Mouse (Mus musculus) kidney, embryonic 14.5 days (tissue): ENCODE measurements around the gene Rpl7a. TPM values are rescaled to one million over a fixed set of nuclear protein-coding genes. Genes with fewer than 3 reads are reported as not detected.
A peak's percentile ranks its signal among the peaks of the same experiment; 100 is the strongest.

Source experiments
- ATAC-seq: fragments of 200-750 bp; cut with Nextera tagmentation; 2 replicates; pipeline ENCODE4 v1.8.0; 2017; ENCODE audit warnings: moderate number of reproducible peaks, mild to moderate bottlenecking, moderate TSS enrichment, moderate library complexity; ENCODE audit not compliant: low FRiP score, low TSS enrichment
- H3K27ac ChIP-seq: fragments of 300-500 bp; sonication (generic); 2 replicates; pipeline ENCODE4 v1.5.1; 2014; ENCODE audit warnings: low read depth, mild to moderate bottlenecking, low read length, moderate library complexity, mixed read lengths
- H3K27me3 ChIP-seq: fragments of 300-500 bp; sonication (generic); 2 replicates; pipeline ENCODE4 v1.6.1; 2014; ENCODE audit warnings: mild to moderate bottlenecking, low read length; ENCODE audit not compliant: control insufficient read depth, insufficient read depth
- H3K36me3 ChIP-seq: fragments of 300-500 bp; sonication (generic); 2 replicates; pipeline ENCODE4 v1.6.1; 2014; ENCODE audit warnings: low read length, mixed read lengths; ENCODE audit not compliant: control insufficient read depth, insufficient read depth
- H3K4me1 ChIP-seq: fragments of 300-500 bp; sonication (generic); 2 replicates; pipeline ENCODE4 v1.6.1; 2014; ENCODE audit warnings: low read length, mixed read lengths; ENCODE audit not compliant: control insufficient read depth, insufficient read depth
- H3K4me2 ChIP-seq: fragments of 300-500 bp; sonication (generic); replicated peaks from 2 replicates; pipeline ENCODE4 v1.6.1; 2014; ENCODE audit warnings: low read depth, mild to moderate bottlenecking, low read length
- H3K4me3 ChIP-seq: fragments of 300-500 bp; sonication (generic); 2 replicates; pipeline ENCODE4 v1.5.1; 2014; ENCODE audit warnings: mild to moderate bottlenecking, low read length
- H3K9ac ChIP-seq: fragments of 300-500 bp; sonication (generic); 2 replicates; pipeline ENCODE4 v1.6.1; 2014; ENCODE audit warnings: low read depth, mild to moderate bottlenecking, low read length, moderate library complexity
- H3K9me3 ChIP-seq: fragments of 300-500 bp; sonication (generic); 2 replicates; pipeline ENCODE4 v1.6.1; 2016; ENCODE audit warnings: low read length; ENCODE audit not compliant: control insufficient read depth
- WGBS: fragments of 180-500 bp; shearing (Covaris S2); extraction: QIAGEN DNeasy Blood & Tissue Kit; methylation state at CpG from one replicate; pipeline ENCODE4 v1.1.7; 2014; 5-methylcytosine and 5-hydroxymethylcytosine counted together
- polyA plus RNA-seq: library from polyadenylated mRNA; unstranded; fragments of >200 nt; fragmentation: Nextera tagmentation; extraction: Ambion mirVana; gene quantifications from 2 replicates; pipeline ENCODE4 v1.2.1, GENCODE M21; 2014

The Rpl7a gene
- polyA plus RNA-seq, 1 experiment from 2014 or later = 790 TPM

DNA sequence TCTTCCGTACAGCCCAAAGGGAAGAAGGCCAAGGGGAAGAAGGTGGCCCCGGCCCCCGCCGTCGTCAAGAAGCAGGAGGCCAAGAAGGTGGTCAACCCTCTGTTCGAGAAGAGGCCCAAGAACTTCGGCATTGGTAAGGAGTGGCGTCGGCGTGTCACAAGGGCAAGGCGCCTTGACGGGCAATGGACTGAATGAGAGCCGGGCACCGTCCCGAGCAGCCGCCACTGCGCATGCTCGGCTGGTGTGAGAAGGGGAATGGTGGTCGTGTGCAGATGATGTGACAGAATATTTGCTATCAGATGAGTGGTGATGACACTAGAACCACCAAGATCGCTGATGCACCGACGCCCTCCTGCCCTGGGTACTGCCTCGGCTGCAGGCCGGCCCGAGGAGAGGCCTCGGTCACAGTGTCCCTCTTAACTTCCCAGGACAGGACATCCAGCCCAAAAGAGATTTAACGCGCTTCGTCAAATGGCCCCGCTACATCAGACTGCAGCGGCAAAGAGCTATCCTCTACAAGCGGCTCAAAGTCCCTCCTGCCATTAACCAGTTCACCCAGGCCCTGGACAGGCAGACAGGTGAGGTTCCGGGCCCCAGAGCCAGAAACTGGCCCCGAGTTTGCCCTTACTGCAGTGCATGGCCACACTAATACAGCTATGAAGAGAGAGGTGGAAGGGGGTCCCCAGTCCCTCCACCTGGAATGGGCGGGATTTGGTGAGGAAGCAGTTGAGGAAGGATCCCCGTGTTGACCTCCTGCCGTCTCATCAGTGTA, 616 bp downstream of the Rpl7a start:
- peak; percentile 5; the same call in 1 of the 2 replicates for ATAC-seq
- WGBS = 2% methylated on average over 36 of the region's 37 CpGs

DNA sequence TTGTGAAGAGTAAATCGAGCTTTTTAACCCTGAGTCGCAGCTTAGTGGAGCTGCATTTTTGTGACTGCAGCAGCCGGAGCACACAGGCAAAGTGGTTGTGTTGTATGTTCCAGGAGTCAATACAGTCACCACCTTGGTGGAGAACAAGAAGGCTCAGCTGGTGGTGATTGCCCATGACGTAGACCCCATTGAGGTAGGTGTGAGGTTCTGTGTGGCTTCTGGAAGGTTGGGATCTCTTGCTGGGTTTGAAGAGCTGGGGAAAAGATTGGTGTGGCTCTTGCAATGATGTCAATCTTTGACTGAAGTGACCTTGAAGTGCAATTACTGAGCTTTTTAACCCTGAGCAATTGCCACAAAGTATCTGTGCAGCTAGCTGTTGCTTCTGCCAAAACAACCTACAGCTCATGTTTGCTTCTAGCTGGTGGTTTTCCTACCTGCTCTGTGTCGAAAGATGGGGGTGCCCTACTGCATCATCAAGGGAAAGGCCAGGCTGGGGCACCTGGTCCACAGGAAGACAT, 1.7 kb downstream of the Rpl7a start:
- 61% methylated on average over 5 of the region's 5 CpGs for WGBS
- no peaks in the 10 kb centered on the region for H3K9me3 ChIP-seq
- no peak overlapping the region for H3K27ac ChIP-seq
- peak overlapping the region; percentile 87 for H3K4me3 ChIP-seq
- no peak for ATAC-seq
- H3K4me2 ChIP-seq = peak overlapping the region; percentile 79
- H3K36me3 ChIP-seq = peaks cover 38% of the 10 kb centered on the region
- H3K4me1 ChIP-seq = peaks cover 30% of the 10 kb centered on the region
- H3K9ac ChIP-seq = peak overlapping the region; percentile 95; the same call in 1 of the 2 replicates
- H3K27me3 ChIP-seq = no peaks in the 10 kb centered on the region

More for the DNA sequence above, 616 bp downstream of the Rpl7a start:
- Histone ChIP-seq H3K4me3 (peak overlapping the region; percentile 87), H3K27me3 (no peaks in the 10 kb centered on the region), H3K4me2 (peak overlapping the region; percentile 79), H3K27ac (peak overlapping the region; percentile 93), H3K36me3 (peaks cover 50% of the 10 kb centered on the region), H3K4me1 (peaks cover 24% of the 10 kb centered on the region), H3K9ac (peak overlapping the region; percentile 95), H3K9me3 (no peaks in the 10 kb centered on the region)

DNA sequence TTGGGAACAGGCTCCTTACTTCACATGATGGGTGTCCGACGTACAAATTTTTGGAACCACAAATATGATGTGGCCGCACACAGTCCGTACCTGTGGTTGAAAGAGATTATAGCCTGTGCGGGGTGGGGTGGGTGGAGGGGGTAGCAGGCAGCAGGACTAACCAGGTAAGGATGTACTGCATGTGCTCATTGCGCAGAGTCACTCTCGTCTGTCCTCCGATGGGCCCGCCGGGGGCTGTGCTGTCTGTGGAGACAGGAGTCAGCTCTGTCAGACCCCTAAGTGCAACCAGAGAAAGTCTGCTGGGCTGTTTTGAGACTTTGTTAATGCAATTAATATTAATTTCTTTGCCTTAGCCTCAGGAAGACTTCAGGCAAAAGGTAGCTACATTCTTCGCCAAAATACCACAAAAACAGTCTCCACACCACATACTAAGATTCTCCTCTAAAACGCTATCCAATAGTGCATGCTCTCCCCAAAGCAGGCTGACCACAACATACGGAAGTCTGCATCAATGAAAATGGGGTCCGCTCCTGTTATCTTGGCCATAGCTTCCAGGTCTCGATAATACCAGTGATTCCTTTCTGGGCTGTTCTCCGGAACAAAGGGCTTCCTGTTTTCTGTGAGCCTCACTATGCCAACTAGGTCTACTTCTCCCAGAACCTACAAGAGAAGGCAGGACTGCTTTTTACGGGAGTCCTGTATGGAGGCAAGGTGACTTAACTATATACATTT, 3.0 kb downstream of the Rpl7a start:
- peaks cover 37% of the 10 kb centered on the region for H3K4me1 ChIP-seq
- H3K27me3 ChIP-seq = no peaks in the 10 kb centered on the region
- no peaks in the 10 kb centered on the region for H3K9me3 ChIP-seq
- H3K9ac ChIP-seq = no peak overlapping the region
- no peak overlapping the region for H3K4me3 ChIP-seq
- 86% methylated on average over 17 of the region's 17 CpGs for WGBS
- no peak for ATAC-seq
- H3K36me3 ChIP-seq = peaks cover 37% of the 10 kb centered on the region
- H3K27ac ChIP-seq = no peak overlapping the region
- no peak overlapping the region for H3K4me2 ChIP-seq

DNA sequence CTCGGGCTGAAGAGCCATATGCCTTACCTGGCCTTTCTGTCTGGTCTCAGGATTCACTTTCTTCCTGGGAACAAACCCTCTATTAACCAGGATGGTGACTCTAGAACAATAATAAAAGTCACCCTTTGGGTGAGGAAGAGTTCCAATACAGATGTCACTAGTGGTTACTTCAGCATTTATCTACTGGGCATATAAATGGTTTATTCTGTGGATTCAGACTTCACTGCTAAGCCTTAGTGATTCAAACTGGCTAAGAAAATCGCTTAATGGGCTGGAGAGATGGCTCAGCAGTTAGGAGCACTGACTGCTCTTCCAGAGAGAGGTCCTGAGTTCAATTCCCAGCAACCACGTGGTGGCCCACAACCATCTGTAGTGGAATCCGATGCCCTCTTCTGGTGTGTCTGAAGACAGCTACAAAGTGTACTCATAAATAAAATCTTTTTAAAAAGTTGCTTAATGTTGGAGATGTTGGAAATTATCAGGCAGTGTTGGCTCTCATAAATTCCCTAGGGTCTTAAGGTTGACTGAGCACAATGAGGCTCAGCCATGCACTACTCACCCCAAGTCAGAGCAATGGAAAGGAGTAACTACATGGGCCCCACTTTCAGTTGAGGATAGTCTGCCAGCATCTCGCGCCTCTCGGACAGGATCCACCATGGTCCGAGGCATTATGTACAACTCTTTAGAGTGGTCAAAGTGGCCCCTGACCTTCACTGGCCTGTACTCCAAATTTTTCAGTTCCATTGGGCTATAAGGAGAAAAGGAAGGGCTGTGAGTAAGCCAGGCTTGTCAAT, 3.8 kb downstream of the Rpl7a start:
- peak overlapping the region; percentile 97; the same call in 1 of the 2 replicates for H3K4me2 ChIP-seq
- no peak for ATAC-seq
- no peak overlapping the region for H3K4me3 ChIP-seq
- no peak overlapping the region for H3K9ac ChIP-seq
- WGBS = 62% methylated on average over 8 of the region's 8 CpGs
- peaks cover 44% of the 10 kb centered on the region for H3K36me3 ChIP-seq
- no peak overlapping the region for H3K27ac ChIP-seq
- H3K4me1 ChIP-seq = peaks cover 29% of the 10 kb centered on the region
- no peaks in the 10 kb centered on the region for H3K27me3 ChIP-seq
- no peaks in the 10 kb centered on the region for H3K9me3 ChIP-seq

DNA sequence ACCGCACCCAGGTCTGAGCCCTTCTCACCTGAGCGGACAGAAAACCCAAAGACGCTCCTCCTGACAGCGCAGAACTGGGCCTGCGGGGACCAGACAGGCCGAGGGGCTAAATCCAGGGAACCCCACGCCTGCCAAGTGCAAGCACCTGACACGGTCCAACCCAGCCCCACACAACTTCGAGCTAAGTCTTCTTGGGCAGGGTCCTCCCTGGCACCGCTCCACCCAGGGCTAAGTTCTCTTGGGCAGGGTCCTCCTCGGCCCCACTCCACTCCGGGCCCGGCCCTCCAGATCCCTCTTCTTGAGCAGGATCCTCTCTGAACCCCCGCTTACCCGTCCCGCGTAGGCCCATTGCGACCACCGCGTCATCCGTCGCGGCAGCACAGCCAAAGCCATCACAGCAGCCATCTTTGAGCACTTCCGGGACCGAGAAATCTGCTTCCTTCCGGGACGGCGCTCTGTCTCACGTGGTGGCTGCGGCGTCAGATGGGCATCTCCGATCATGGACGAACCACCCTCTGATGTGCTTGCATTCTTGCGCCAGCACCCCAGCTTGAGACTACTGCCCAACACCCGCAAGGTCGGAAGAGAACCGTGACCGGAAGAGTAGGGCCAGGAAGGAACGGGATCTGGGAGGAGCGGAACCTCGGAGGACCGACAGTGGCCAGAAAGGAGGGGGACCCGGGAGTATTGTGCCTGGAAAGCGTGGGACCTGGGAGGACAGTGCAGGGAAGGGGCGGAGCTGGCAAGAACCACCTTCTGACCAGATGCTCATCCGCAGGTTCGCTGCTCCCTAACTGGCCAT, 5.6 kb downstream of the Rpl7a start, which contains the start of the genes Surf2 and Surf1:
Gene Surf2, plus strand, starts transcription at position 441 of the 802 bp plus-strand sequence.
Gene Surf1, minus strand, starts transcription at position 604 of the 802 bp plus-strand sequence.
- Histone ChIP-seq H3K4me1 (peaks cover 29% of the 10 kb centered on the region), H3K4me3 (peak within 1 kb of the TSS; percentile 79), H3K4me2 (peak within 1 kb of the TSS; percentile 97), H3K27me3 (no peaks in the 10 kb centered on the region), H3K36me3 (peaks cover 62% of the 10 kb centered on the region), H3K27ac (peak within 1 kb of the TSS; percentile 62; the same call in 1 of the 2 replicates), H3K9ac (peak within 1 kb of the TSS; percentile 76), H3K9me3 (no peaks in the 10 kb centered on the region)
- WGBS = 2% methylated on average over 47 of the region's 47 CpGs
- ATAC-seq = peak; percentile 65

DNA sequence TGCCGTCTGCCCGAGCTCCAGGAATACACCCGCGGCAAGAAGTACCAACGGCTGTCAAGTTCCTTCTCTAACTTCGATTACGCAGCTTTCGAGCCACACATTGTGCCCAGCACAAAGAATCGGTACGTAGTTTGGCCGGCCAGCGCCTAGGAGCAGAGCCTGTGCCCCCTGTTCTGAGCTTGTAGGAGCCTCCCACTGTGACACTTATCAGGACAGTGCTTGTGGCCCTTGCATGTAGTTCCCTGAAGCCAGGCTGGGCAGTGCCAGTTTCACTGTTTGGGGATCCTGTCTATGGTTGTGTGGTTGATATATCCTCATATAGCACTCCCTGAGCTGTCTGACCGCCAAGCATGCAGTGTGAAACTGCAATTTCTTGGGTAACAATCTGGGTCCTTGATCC, 6.2 kb downstream of the Rpl7a start:
- no peaks in the 10 kb centered on the region for H3K27me3 ChIP-seq
- H3K4me2 ChIP-seq = peak overlapping the region; percentile 97
- H3K9me3 ChIP-seq = no peaks in the 10 kb centered on the region
- 3% methylated on average over 13 of the region's 13 CpGs for WGBS
- H3K36me3 ChIP-seq = peaks cover 64% of the 10 kb centered on the region
- peak; percentile 26 for ATAC-seq
- H3K4me1 ChIP-seq = peaks cover 28% of the 10 kb centered on the region
- H3K27ac ChIP-seq = peak overlapping the region; percentile 62; the same call in 1 of the 2 replicates
- H3K9ac ChIP-seq = peak overlapping the region; percentile 76
- peak overlapping the region; percentile 79 for H3K4me3 ChIP-seq

DNA sequence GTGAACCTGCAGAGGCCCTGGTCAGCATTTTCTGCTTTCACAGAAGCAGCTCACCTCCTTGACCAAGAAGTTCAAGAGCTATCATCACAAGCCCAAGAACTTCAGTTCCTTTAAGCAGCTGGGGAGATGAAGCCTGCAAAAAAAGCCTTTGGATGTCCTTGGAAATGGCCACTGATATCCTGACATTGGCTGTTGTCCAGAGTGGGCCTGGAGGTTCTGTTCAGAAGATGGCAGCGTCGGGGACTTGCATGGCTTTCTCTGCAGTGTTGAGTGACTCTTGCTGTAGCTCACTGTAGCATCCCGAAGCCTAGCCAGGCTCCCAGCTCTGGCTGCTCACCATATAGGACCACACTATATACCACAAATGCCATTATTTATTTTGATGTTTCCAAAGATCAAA, 9.1 kb downstream of the Rpl7a start:
- no peak overlapping the region for H3K9ac ChIP-seq
- H3K4me1 ChIP-seq = peaks cover 24% of the 10 kb centered on the region
- no peak overlapping the region for H3K4me3 ChIP-seq
- WGBS = 89% methylated on average over 3 of the region's 3 CpGs
- no peak overlapping the region for H3K27ac ChIP-seq
- peaks cover 68% of the 10 kb centered on the region for H3K36me3 ChIP-seq
- no peak for ATAC-seq
- no peaks in the 10 kb centered on the region for H3K9me3 ChIP-seq
- H3K4me2 ChIP-seq = no peak overlapping the region
- H3K27me3 ChIP-seq = no peaks in the 10 kb centered on the region
